Mouse (Mus musculus) adrenal gland, adult 18-20 months (tissue): ENCODE measurements around the gene Vipr2. TPM values are rescaled to one million over a fixed set of nuclear protein-coding genes. Genes with fewer than 3 reads are reported as not detected.
A peak's percentile ranks its signal among the peaks of the same experiment; 100 is the strongest.

ENCODE experiments used
- DNase-seq, 2 experiments: peaks; one replicate each; pipeline ENCODE4 v3.0.0; 2021 to 2022; ENCODE audit warnings: low spot score in 2 of 2
- microRNA-seq, 2 experiments: library from miRNA; unstranded; fragments of <30 nt; microRNA quantifications; one replicate each; pipeline ENCODE4 v1.2.0; 2021; ENCODE audit warnings: borderline number of aligned reads in 2 of 2
- total RNA-seq, 2 experiments: library from RNA; stranded (reverse); gene quantifications; 1 replicate in 1 of 2; 2 replicates in 1 of 2; pipeline ENCODE4 v1.2.3; 2021

Vipr2 gene
- total RNA-seq, 2 experiments from 2014 or later, result 0.40 to 0.67 TPM

DNA sequence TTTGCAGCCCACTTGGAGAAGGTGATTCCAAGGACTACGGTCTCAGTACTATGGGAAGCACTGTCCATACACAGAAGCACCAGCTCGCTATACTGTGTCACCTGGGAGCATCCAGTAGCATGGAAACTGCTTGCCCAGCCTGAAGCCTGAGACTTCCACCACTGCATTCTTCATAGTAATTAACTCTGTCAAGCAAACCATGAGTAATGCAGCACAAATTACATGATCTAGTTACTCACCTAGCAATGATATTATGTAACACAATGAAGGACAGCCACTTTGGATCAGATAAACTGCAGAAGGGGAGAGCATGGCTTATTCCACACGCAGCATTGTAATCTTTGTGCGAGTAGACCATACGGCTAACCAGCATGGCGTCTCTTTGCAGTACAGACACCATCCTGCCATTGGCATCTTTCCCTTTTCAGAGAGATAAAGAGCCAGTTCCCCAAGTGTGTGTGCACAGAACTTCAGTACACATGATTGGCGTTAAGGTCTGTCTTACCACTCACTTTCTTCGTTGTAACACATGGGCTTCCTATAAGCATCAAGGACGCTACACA, 75.4 kb downstream of the Vipr2 start:
- no peak for DNase-seq

- no peak for DNase-seq
Observed at GRCm38 (mm10) chr12:116156792-116157532, 79.4 kb downstream of the Vipr2 start.

GRCm38 (mm10) chr12:116159223-116159622, 81.7 kb downstream of the Vipr2 start:
- no peak for DNase-seq

DNA sequence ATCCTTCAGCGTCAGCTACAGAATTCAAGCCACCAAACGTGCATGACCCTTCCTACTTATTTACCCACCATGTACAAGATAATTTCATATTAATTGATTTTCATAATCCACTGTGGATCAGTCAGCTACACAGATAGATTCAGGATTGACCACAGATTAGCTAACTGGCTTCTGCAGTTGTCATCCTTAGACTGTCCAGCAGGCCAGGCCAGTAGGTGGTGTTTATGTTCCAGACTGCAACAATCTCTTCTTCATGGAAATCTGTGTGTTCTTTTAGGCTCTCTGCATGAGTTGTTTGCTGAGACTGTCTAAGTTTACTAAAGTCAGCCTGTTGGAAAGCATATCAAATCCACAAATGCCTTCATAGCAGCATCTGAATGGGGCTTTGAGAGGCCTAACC, 82.2 kb downstream of the Vipr2 start:
- no peak for DNase-seq

DNA sequence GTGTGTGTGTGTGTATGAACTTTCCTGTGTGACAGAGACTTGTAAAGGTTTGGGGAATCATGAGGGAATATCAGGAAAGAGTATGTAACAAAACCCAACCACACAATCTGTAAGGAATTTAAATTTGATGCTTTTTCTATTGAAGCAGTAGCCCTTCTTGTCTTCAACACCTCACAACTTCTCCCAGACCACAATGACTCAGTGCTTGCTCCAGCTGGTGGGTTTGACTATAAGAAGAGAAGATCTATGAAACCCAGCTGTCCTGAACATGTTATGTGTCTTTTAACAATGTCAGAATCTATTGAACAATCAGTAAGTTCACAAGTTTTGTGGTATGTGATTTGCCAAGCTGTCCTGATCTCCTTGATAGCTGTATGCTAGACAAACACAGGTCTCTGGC, 87.8 kb downstream of the Vipr2 start:
- DNase-seq, result no peak

GRCm38 (mm10) chr12:116169666-116170065, 92.1 kb downstream of the Vipr2 start:
- no peak for DNase-seq

- peak; percentile 16 to 25 for DNase-seq
Observed at GRCm38 (mm10) chr12:116176930-116177329, 99.4 kb downstream of the Vipr2 start.

- peak in 1 of 2 experiments; percentile 25 for DNase-seq
Observed at GRCm38 (mm10) chr12:116181436-116182050, 104.0 kb downstream of the Vipr2 start.

GRCm38 (mm10) chr12:116182376-116182775, 104.8 kb downstream of the Vipr2 start:
- DNase-seq, result no peak

DNA sequence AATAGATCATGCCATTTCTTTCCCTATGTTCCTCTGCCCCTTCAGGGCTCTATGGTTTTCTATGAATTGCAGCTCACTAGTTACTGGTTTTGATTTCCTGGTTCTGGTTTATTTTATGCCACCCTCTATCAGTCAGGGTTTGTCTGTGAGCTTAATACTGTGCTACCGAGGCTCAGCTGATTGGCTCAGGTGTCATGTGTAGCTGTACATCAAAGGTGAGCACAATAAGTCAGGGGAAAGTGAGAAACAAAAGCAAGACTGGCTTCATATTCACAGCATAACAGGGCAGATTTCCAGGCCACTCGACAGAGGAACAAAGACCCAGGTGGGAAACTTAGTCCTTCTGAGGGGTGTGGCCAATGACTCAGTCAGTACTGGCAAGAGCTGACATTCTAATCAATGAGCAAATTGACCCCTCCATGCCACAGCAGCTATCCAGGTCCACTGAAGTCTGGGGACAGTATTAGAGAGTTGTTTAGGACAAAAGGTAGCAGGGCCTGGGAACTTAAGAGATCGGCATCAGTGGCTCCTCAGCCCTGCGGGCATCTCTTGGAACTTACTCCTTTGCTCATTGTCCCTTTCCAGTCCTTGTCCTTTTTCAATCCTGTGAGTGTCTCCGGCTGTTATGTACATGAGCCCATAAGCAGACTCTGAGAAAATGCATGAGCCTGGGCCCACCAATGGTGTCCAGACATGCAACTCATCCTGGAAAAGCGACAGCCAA, 105.8 kb downstream of the Vipr2 start:
- no peak for DNase-seq

DNA sequence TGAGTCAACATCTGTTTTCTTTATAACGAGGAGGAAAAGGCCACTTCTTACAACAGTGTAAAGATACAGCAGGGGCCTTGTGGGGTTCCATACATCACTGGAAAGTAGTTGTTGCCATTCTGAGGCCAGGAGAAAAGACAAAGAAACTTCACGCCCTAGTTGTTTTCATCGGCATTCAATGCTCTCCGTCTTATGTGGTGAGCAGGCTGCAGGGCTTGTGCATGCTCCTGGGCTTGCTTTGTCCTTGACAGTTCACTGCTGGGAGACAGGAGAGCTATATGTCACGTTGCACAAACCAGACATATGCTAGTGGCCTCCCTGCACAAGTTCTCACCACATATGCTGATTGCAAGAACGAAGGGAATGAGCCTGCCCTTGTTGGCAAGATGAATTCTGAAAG, 116.4 kb downstream of the Vipr2 start:
- DNase-seq, result no peak

- DNase-seq, result no peak
Observed at GRCm38 (mm10) chr12:116194641-116195040, 117.1 kb downstream of the Vipr2 start.

Small RNA genes lying within 50 kb of the gene (microRNA-seq; reads per million reads assigned to microRNA genes)
- 0 reads per million in 2 experiments for gene Gm44372

Other genes starting within 250 kb of the Vipr2 start
- 10 to 100 TPM; 24.6 to 24.9 TPM for gene Zfp386, start 30.0 kb upstream of the Vipr2 start, total RNA-seq
- 10 to 100 TPM in 1 of 2 experiments, 1 to 10 TPM in 1; 8.0 to 13.7 TPM for gene Wdr60, start 185.3 kb downstream of the Vipr2 start, total RNA-seq
- not detected for gene Gm11027, start 197.7 kb downstream of the Vipr2 start, total RNA-seq
- gene Esyt2, start 203.5 kb downstream of the Vipr2 start, total RNA-seq, result 10 to 100 TPM; 50.0 to 54.6 TPM